Mouse (Mus musculus) intestine, embryonic 14.5 days (tissue): ENCODE data around the gene Pak1. TPM values are rescaled to one million over a fixed set of nuclear protein-coding genes. Genes with fewer than 3 reads are reported as not detected.

Experiments used
- ATAC-seq: fragments of 200-750 bp; cut with Nextera tagmentation; replicated peaks from 2 replicates; pipeline ENCODE4 v1.8.0; 2017; ENCODE audit warnings: low read depth, moderate number of reproducible peaks, moderate TSS enrichment, moderate library complexity; ENCODE audit not compliant: low FRiP score, low TSS enrichment
- DNase-seq: peaks from one replicate; pipeline ENCODE4 v3.0.0-alpha.2; 2018; ENCODE audit warnings: low spot score
- H3K27ac ChIP-seq: fragments of 300-500 bp; sonication (generic); 2 replicates; pipeline ENCODE4 v1.5.1; 2014; ENCODE audit warnings: low read depth, mild to moderate bottlenecking, control low read depth
- H3K27me3 ChIP-seq: fragments of 300-500 bp; sonication (generic); replicated peaks from 2 replicates; pipeline ENCODE4 v1.6.1; 2014; ENCODE audit warnings: low read length, control low read depth; ENCODE audit not compliant: control insufficient read depth, insufficient read depth
- H3K36me3 ChIP-seq: fragments of 300-500 bp; sonication (generic); 2 replicates; pipeline ENCODE4 v1.6.1; 2014; ENCODE audit warnings: low read length, control low read depth; ENCODE audit not compliant: control insufficient read depth, insufficient read depth
- H3K4me1 ChIP-seq: fragments of 300-500 bp; sonication (generic); replicated peaks from 2 replicates; pipeline ENCODE4 v1.6.1; 2014; ENCODE audit warnings: low read length, control low read depth, mixed read lengths; ENCODE audit not compliant: control insufficient read depth, insufficient read depth
- H3K4me2 ChIP-seq: fragments of 300-500 bp; sonication (generic); 2 replicates; pipeline ENCODE4 v1.6.1; 2014; ENCODE audit warnings: low read length
- H3K4me3 ChIP-seq: fragments of 300-500 bp; sonication (generic); 2 replicates; pipeline ENCODE4 v1.5.1; 2014; ENCODE audit warnings: low read depth, low read length, control low read depth, mixed read lengths
- H3K9ac ChIP-seq: fragments of 300-500 bp; sonication (generic); 2 replicates; pipeline ENCODE4 v1.6.1; 2014; ENCODE audit warnings: mild to moderate bottlenecking, low read length
- H3K9me3 ChIP-seq: fragments of 300-500 bp; sonication (generic); 2 replicates; pipeline ENCODE4 v1.6.1; 2016; ENCODE audit warnings: low read length, control low read depth; ENCODE audit not compliant: control insufficient read depth
- WGBS: fragments of 180-500 bp; shearing (Covaris S2); extraction: QIAGEN DNeasy Blood & Tissue Kit; methylation state at CpG from one replicate; pipeline ENCODE4 v1.1.7; 2014; 5-methylcytosine and 5-hydroxymethylcytosine counted together
- polyA plus RNA-seq: library from polyadenylated mRNA; unstranded; fragments of >200 nt; fragmentation: Nextera tagmentation; extraction: Ambion mirVana; gene quantifications from 2 replicates; pipeline ENCODE4 v1.2.1, GENCODE M21; 2014

Gene Pak1
- polyA plus RNA-seq, 1 experiment from 2014 or later, result 39.3 TPM

DNA sequence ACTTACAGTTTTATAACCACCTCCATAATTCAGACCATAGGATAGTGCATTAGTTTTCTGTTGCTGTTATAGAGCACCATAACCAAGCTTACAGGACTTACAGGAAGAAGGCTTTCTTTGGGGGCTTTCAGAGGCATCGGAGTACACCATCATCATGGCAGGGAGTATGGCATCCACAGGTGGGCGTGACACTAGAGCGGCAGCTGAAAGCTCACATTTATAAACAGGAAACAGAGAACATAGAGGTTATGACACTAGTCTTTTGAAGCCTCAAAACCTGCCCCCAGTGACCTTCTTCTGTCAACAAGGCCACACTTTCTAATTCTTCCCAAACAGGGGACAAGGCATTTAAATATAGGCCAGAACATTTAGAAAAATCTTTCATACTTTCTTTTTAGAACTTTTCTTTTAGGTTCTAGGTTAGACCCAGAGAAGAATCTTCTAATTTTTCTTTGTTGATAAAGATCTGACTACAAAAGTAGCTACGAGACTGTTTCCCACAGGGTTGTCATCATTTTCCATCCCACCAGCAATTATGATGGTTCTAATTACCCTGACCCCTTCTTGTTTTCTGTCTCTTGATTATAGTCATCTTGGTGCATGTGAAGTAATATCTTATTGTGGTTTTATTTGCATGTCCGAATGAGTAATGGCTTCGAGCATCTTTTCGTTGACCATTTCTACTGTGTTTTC lies 89.7 kb downstream of the Pak1 start:
- H3K27ac ChIP-seq, result no peak overlapping the region
- DNase-seq, result no peak
- no peaks in the 10 kb centered on the region for H3K9me3 ChIP-seq
- no peak overlapping the region for H3K9ac ChIP-seq
- no peak overlapping the region for H3K4me2 ChIP-seq
- WGBS, result 81% methylated on average over 7 of the region's 7 CpGs
- ATAC-seq, result no peak
- no peaks in the 10 kb centered on the region for H3K4me1 ChIP-seq
- no peaks in the 10 kb centered on the region for H3K27me3 ChIP-seq
- no peaks in the 10 kb centered on the region for H3K36me3 ChIP-seq
- H3K4me3 ChIP-seq, result no peak overlapping the region

DNA sequence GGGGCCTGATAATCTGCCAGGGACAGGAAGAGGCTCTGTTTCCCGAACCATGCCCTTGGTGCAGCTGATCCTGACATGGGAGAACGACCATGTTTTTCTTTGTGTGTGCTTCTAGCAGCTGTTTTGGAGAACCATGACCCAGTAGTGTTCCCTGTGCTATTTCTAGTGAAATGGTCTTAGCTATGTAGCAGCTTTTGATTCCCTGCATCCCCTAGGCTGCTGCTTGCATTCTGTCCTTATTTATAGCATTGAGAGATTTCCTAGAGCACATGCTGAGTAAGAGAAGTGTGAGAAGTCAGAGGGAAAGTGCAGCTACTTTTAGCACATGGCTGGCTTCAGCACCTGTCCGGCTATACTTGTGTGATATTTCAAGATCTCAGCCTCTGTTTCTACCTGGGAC lies 123.3 kb downstream of the Pak1 start:
- DNase-seq (no peak), ATAC-seq (no peak)
- H3K9ac ChIP-seq, result no peak overlapping the region
- no peaks in the 10 kb centered on the region for H3K27me3 ChIP-seq
- H3K27ac ChIP-seq, result no peak overlapping the region
- no peaks in the 10 kb centered on the region for H3K4me1 ChIP-seq
- H3K9me3 ChIP-seq, result no peaks in the 10 kb centered on the region
- no peak overlapping the region for H3K4me2 ChIP-seq
- WGBS, result 74% methylated on average over 3 of the region's 3 CpGs
- no peak overlapping the region for H3K4me3 ChIP-seq
- H3K36me3 ChIP-seq, result peaks cover 4% of the 10 kb centered on the region; the same call in 1 of the 2 replicates

DNA sequence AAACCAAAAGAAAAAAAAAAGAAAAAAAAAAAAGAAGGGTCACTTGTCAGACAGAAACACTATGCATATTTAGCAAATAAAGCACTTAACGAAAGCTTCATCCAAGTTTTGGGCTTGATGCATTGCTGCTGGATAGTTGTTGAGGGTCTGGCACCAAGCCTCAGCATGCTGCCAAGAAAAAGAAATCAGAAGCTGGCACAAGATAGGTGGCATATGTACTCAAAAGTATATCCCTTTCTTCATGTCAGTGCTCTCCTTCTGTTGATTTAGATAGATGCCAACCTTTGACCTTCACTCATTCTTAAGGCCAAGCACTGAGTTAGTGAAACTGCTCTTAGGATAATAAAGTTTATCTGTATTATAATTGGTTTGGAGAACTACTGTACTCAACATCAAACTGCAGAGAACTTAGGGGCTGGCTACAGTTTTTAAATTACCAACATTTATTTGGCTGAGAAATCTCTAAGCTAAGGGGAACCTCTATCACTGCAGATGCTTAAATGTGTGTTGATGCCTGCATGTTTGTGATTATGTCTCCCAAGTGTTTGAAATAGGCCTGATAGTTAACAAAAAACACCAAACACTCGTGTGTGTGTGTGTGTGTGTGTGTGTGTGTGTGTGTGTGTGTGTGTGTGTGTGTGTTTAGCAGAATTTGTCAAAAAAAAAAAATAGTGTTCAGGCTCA lies 126.6 kb downstream of the Pak1 start:
- DNase-seq, result no peak
- Histone ChIP-seq H3K9ac (no peak overlapping the region), H3K27me3 (no peaks in the 10 kb centered on the region), H3K4me3 (no peak overlapping the region), H3K4me1 (no peaks in the 10 kb centered on the region), H3K27ac (no peak overlapping the region), H3K4me2 (no peak overlapping the region), H3K9me3 (no peaks in the 10 kb centered on the region), H3K36me3 (peaks cover 4% of the 10 kb centered on the region; the same call in 1 of the 2 replicates)
- 78% methylated on average over 2 of the region's 2 CpGs for WGBS
- ATAC-seq, result no peak

DNA sequence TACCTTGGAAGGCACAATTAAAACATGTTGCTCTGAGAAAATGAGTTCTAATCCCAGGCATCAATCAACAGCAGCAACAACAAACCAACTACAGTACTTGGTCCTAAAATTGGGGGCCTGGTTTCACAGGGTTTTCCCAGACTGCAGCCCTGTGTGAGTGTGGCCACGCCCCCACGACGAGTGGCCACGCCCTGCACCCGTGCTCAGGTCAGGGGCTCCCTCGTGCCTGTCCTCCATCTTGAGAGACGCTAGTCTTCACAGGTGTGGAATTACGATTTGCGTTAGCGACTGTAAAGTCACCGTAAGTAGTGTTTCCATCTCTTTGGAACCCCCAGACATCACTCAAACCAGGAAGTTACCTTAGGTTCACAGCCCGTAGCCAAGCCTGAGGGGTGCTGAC lies 131.4 kb downstream of the Pak1 start, which contains the start of gene Gdpd4:
Gene Gdpd4 (plus strand): TSS at position 214 of the 400 bp plus-strand sequence.
- no peak within 1 kb of the TSS for H3K4me2 ChIP-seq
- ATAC-seq (no peak), DNase-seq (no peak)
- no peaks in the 10 kb centered on the region for H3K9me3 ChIP-seq
- H3K27ac ChIP-seq, result no peak within 1 kb of the TSS
- H3K27me3 ChIP-seq, result no peaks in the 10 kb centered on the region
- no peaks in the 10 kb centered on the region for H3K36me3 ChIP-seq
- no peaks in the 10 kb centered on the region for H3K4me1 ChIP-seq
- WGBS, result 78% methylated on average over 12 of the region's 12 CpGs
- H3K9ac ChIP-seq, result no peak within 1 kb of the TSS
- H3K4me3 ChIP-seq, result no peak within 1 kb of the TSS

DNA sequence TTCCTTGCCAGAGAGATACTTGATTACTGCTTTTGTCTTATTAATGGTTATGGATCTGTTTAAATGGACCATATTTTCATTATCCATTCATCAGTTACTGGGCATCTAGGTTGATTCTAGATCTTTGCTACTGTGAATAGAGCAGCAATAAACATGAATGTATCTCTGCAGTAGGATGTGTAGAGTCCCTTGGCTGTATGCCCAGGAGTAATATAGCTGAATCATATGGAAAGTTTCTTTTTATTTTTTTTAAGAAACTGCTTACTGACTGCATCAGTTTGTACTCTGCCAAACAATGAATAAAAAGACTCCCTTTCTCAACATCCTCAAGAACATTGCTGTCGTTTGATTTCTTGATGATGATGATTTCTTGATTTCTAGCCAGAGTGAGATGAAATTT lies 137.5 kb downstream of the Pak1 start:
- H3K9ac ChIP-seq, result no peak overlapping the region
- H3K4me1 ChIP-seq, result no peaks in the 10 kb centered on the region
- no peaks in the 10 kb centered on the region for H3K27me3 ChIP-seq
- no peaks in the 10 kb centered on the region for H3K9me3 ChIP-seq
- H3K4me2 ChIP-seq, result no peak overlapping the region
- 60% methylated on average over 1 of the region's 1 CpGs for WGBS
- DNase-seq (no peak), ATAC-seq (no peak)
- H3K36me3 ChIP-seq, result no peaks in the 10 kb centered on the region
- no peak overlapping the region for H3K27ac ChIP-seq
- H3K4me3 ChIP-seq, result no peak overlapping the region

DNA sequence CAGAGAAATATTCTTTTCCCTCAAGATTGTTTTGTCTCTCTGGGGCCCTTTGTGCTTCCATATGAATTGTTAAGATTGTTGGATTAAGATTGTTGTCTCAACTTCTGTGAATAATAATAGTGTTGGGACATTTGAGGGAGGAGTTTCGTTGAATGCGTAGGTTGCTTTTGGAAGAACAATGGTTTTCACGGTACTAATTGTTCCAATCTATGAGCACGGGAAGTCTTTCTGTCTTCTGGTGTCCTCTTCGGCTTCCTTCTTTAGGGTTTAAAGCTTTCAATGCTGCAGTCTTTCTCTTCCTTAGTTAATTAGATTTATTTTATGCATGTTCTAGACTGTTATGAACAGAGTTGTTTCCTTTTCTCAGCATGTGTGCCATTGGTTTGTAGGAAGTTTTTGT lies 138.6 kb downstream of the Pak1 start:
- Histone ChIP-seq H3K9me3 (no peaks in the 10 kb centered on the region), H3K36me3 (no peaks in the 10 kb centered on the region), H3K4me2 (no peak overlapping the region), H3K27me3 (no peaks in the 10 kb centered on the region), H3K27ac (no peak overlapping the region), H3K4me1 (no peaks in the 10 kb centered on the region), H3K9ac (no peak overlapping the region), H3K4me3 (no peak overlapping the region)
- DNase-seq (no peak), ATAC-seq (no peak)
- WGBS, result 88% methylated on average over 5 of the region's 5 CpGs

DNA sequence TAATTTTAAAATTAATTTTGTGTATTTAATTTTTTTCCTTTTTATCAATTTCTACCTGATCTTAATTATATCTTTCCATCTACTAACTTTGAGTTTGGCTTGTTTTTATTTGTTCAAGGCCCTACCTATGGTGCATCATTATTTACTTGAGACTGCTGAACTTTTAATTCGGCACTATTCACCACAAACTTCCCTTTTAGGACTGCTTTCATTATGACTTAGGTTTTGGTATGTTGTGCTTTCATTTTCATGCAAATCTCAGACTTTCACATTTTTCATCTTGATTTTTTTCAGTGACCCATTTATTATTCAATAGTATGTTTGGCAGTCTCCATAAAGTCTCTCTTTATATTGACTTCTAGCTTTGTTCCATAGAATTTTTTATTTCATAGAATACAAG lies 156.1 kb downstream of the Pak1 start:
- ATAC-seq (no peak), DNase-seq (no peak)
- H3K4me3 ChIP-seq, result no peak overlapping the region
- H3K36me3 ChIP-seq, result no peaks in the 10 kb centered on the region
- H3K27ac ChIP-seq, result no peak overlapping the region
- H3K4me1 ChIP-seq, result no peaks in the 10 kb centered on the region
- 88% methylated on average over 1 of the region's 1 CpGs for WGBS
- H3K9ac ChIP-seq, result no peak overlapping the region
- H3K9me3 ChIP-seq, result no peaks in the 10 kb centered on the region
- no peak overlapping the region for H3K4me2 ChIP-seq
- H3K27me3 ChIP-seq, result no peaks in the 10 kb centered on the region
